Mouse (Mus musculus) bone marrow macrophage, adult 2 months (primary cell): ENCODE measurements around the gene Rfx1.

Source experiments
- CTCF ChIP-seq: IDR thresholded peaks from 2 replicates; pipeline ENCODE4 v1.5.1; 2012; ENCODE audit warnings: low read depth, mild to moderate bottlenecking, low read length, moderate library complexity
- POLR2A ChIP-seq: IDR thresholded peaks from 2 replicates; pipeline ENCODE4 v1.6.1; 2012; ENCODE audit warnings: mild to moderate bottlenecking, low read depth, low read length, borderline replicate concordance

DNA sequence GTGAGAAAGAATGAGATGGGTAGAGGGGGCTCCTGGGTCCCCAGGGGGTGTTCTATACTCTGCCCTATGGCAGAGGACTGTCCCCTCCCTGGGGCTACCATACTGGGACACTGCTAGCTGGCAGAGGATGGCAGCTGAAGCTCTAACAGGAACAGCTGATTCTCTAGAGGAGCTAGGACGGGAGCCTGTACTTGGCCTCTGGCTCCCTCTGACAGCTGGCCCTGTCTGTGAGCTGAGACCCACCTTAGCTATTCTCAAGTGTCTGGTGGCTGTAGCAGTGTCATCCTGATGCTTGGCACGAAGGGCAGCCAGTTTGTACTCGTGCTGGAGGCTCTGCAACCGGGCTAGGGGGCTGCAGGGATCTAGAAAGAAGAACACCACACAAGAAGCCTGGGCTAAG lies 74.2 kb downstream of the Rfx1 start:
- TF ChIP-seq CTCF: no peak
- no peak for TF ChIP-seq POLR2A
